Mouse (Mus musculus): ENCODE results near the gene Depdc1b. TPM values are rescaled to one million over a fixed set of nuclear protein-coding genes. Genes with fewer than 3 reads are reported as not detected.

Depdc1b gene
- polyA plus RNA-seq, 1 experiment from 2014 or later, result 15.2 TPM

DNA sequence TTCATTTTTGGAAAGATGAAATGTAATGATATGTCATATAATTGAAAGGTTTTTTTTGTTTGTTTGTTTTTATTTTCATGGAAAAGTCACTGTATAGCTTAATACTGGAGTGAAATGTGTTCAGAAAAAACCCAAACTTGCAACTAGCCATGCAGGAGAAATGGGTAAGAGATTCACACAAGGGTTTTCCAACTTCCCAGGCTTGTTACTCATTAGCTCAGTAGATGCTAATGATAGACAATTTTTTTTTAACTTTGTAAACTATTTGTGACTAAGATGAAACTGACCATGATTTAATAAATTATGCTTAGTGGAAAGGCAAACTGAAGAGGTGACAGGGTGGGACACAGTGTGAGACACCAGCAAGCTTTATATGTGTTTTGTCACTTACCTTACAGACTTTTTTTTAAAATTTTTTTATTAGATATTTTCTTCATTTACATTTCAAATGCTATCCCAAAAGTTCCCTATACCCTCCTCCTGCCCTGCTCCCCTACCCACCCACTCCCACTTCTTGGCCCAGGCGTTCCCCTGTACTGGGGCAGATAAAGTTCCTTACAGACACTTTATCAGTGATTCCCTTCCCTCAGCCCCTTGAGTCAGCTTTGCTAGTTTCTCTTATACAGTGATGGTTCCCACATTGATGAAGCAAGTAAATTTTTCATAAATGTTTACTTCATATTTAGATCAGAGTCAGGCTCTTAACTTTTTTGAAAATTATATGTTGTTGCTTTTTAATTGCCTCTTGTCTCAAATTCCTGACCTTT, 102.8 kb downstream of the Depdc1b start:
- Histone ChIP-seq H3K36me3 (no peaks in the 10 kb centered on the region), H3K27ac (no peak overlapping the region), H3K4me1 (no peaks in the 10 kb centered on the region), H3K27me3 (no peaks in the 10 kb centered on the region), H3K9me3 (no peaks in the 10 kb centered on the region), H3K4me3 (no peak overlapping the region), H3K4me2 (no peak overlapping the region), H3K9ac (no peak overlapping the region)
- 41% methylated on average over 1 of the region's 1 CpGs for WGBS
- no peak for ATAC-seq (ENCODE audit: borderline replicate concordance, extremely low read depth, low FRiP score, low TSS enrichment)

DNA sequence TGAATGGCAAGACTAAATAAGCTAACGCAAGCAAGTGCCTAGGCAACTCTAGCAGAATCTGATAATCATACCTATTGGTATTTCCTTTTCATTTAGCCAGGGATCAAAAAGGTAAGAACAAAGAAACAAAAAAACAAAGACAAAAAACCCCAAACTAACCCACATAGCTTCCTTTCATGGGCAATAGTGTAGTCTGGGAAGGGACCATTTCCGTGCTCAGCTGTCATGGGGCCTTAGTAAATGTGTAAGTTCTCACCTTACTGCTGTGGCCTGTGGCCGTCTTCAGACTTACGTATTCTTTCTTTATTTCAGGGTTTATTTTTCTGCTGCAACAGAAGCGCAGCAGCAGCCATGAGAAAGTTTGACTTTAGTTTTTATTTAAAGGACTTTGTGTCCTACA, 110.2 kb downstream of the Depdc1b start:
- Histone ChIP-seq H3K27me3 (no peaks in the 10 kb centered on the region), H3K27ac (no peak overlapping the region), H3K4me2 (no peak overlapping the region), H3K4me3 (no peak overlapping the region), H3K9ac (no peak overlapping the region), H3K9me3 (no peaks in the 10 kb centered on the region), H3K36me3 (no peaks in the 10 kb centered on the region), H3K4me1 (no peaks in the 10 kb centered on the region)
- no peak for ATAC-seq (ENCODE audit: borderline replicate concordance, extremely low read depth, low FRiP score, low TSS enrichment)
- 59% methylated on average over 5 of the region's 5 CpGs for WGBS

DNA sequence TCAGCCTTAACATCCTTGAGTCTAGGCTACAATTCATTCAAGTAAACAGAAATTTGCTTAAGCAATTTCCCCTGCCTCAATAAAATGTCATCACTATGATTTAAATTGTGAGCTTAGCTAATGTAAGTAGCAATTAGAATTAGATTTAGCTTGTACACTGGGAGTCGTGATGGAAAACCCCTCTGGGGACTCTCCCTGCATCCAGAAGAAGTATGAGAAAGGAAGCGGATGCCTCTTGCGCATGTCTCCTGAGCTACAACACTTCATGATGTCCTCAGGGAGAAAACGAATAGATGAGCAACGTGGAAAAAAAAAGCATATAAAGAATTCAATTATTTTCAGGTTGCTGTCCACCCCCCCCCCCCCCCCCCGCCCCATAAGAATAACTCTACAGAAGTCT, 112.7 kb downstream of the Depdc1b start:
- 79% methylated on average over 6 of the region's 6 CpGs for WGBS
- H3K27me3 ChIP-seq, result no peaks in the 10 kb centered on the region
- no peak overlapping the region for H3K27ac ChIP-seq
- H3K9me3 ChIP-seq, result no peaks in the 10 kb centered on the region
- no peaks in the 10 kb centered on the region for H3K4me1 ChIP-seq
- no peak overlapping the region for H3K9ac ChIP-seq
- H3K4me2 ChIP-seq, result no peak overlapping the region
- no peaks in the 10 kb centered on the region for H3K36me3 ChIP-seq
- H3K4me3 ChIP-seq, result no peak overlapping the region
- no peak for ATAC-seq (ENCODE audit: borderline replicate concordance, extremely low read depth, low FRiP score, low TSS enrichment)

DNA sequence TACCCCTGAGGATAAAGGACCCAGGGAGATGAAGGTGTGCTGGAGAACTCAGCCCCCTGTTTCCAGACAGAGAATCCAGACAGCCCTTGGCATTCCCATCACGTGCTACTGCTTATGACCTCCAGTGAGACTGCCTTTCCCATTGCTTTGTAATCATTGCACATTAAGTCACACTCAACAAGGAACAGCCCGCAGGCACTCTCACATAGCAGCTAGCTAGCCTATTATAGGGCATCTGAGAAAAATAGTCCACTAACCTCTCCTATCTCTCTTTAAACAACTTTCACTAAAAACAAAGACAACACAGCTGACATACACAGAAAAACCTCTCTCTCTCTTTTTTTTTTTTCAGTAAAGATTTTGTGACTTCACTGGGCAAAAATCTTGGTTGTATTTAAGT, 113.5 kb downstream of the Depdc1b start:
- no peak overlapping the region for H3K9ac ChIP-seq
- no peak overlapping the region for H3K27ac ChIP-seq
- no peaks in the 10 kb centered on the region for H3K27me3 ChIP-seq
- H3K4me2 ChIP-seq, result no peak overlapping the region
- no peaks in the 10 kb centered on the region for H3K4me1 ChIP-seq
- H3K9me3 ChIP-seq, result no peaks in the 10 kb centered on the region
- H3K36me3 ChIP-seq, result no peaks in the 10 kb centered on the region
- ATAC-seq (ENCODE audit: borderline replicate concordance, extremely low read depth, low FRiP score, low TSS enrichment), result no peak
- 59% methylated on average over 2 of the region's 2 CpGs for WGBS
- H3K4me3 ChIP-seq, result no peak overlapping the region

DNA sequence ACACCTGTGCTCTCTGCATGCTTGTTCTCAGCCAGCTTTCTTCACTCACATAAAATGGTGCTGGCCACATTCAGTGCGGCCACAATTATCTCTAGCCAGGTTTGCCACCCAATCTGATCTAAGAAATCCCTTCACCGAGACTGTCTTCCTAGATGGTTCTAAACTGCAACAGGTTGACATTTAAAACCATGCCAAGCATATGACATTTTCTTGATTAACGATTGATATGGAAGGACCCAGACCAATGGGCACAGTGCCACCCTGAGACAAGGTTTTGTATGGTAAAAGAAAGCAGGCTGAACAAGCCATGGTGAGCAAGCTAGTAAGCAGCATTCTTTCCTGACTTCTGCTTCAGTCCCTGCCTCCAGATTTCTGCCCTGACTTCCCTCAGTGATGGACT, 115.6 kb downstream of the Depdc1b start:
- Histone ChIP-seq H3K36me3 (no peaks in the 10 kb centered on the region), H3K4me1 (no peaks in the 10 kb centered on the region), H3K9me3 (no peaks in the 10 kb centered on the region), H3K4me2 (no peak overlapping the region), H3K27ac (no peak overlapping the region), H3K4me3 (no peak overlapping the region), H3K9ac (no peak overlapping the region), H3K27me3 (no peaks in the 10 kb centered on the region)
- no peak for ATAC-seq (ENCODE audit: borderline replicate concordance, extremely low read depth, low FRiP score, low TSS enrichment)
- 89% methylated on average over 3 of the region's 3 CpGs for WGBS

DNA sequence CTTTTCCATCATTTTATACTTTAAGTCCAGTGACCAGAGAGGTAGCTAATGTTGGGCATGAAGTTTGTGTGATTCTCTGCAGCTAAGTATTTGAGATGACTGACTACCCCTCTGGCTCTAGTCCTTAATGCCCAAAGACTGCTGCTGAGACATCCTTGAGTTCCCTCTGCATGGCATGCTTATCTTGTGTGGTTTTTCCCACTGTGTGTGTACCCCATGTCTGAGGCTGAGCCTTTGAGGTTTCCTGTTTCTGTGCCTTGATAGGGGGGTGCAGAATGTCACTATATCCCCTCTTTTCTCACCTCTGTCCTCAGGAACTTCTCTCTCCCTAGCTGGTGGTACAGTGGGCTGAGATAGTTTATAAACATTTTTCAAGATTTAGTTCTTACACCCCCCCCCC, 119.6 kb downstream of the Depdc1b start:
- no peak for ATAC-seq (ENCODE audit: borderline replicate concordance, extremely low read depth, low FRiP score, low TSS enrichment)
- no peak overlapping the region for H3K27ac ChIP-seq
- no peak overlapping the region for H3K4me3 ChIP-seq
- H3K27me3 ChIP-seq, result no peaks in the 10 kb centered on the region
- H3K9ac ChIP-seq, result no peak overlapping the region
- no peaks in the 10 kb centered on the region for H3K36me3 ChIP-seq
- no peaks in the 10 kb centered on the region for H3K4me1 ChIP-seq
- no peak overlapping the region for H3K4me2 ChIP-seq
- no peaks in the 10 kb centered on the region for H3K9me3 ChIP-seq

DNA sequence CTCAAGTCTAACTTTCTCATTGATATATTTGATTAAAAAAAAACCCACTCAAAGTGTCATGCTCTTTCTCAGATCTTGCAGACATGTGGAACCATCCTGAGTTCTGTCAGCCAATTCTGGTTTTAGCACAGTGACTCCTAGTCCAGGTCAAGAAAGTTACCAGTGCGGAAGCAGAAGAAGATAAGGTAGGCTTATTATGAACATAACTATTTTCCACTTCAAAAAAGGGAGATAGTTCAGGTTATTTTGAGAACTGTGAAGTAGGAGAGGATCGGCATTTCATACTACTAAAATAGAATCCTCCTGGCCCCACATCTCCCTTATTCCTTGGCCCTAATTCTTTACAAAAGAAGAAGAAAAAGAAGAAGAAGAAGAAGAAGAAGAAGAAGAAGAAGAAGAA, 121.3 kb downstream of the Depdc1b start:
- no peaks in the 10 kb centered on the region for H3K27me3 ChIP-seq

DNA sequence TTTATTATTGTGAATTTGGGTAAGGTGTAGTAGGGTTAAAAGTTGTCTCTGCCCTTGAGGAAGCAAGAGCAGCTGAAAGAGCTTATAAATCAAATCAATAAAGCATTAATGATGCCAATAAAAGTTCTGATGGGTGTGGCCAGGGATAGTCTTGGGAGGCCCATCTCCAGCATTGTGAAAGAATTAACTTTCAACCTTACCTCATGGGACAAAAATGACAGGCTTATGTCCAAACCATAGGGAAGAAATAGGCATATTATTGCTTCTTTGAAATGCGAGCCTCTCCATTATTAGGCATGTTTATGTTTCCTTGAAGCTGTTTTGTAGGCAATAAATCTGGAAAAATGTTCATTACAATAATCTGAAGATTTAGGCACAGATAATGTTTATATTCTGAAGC, 122.9 kb downstream of the Depdc1b start:
- H3K27ac ChIP-seq, result no peak overlapping the region
- no peaks in the 10 kb centered on the region for H3K9me3 ChIP-seq
- no peak overlapping the region for H3K4me2 ChIP-seq
- no peaks in the 10 kb centered on the region for H3K27me3 ChIP-seq
- no peaks in the 10 kb centered on the region for H3K36me3 ChIP-seq
- no peak overlapping the region for H3K4me3 ChIP-seq
- WGBS, result 71% methylated on average over 1 of the region's 1 CpGs
- no peak overlapping the region for H3K9ac ChIP-seq
- no peak for ATAC-seq (ENCODE audit: borderline replicate concordance, extremely low read depth, low FRiP score, low TSS enrichment)
- no peaks in the 10 kb centered on the region for H3K4me1 ChIP-seq

More for the DNA sequence above, 121.3 kb downstream of the Depdc1b start:
- WGBS, result 90% methylated on average over 2 of the region's 2 CpGs
- Histone ChIP-seq H3K4me3 (no peak overlapping the region), H3K36me3 (no peaks in the 10 kb centered on the region), H3K4me1 (no peaks in the 10 kb centered on the region), H3K9ac (no peak overlapping the region), H3K4me2 (no peak overlapping the region), H3K27ac (no peak overlapping the region), H3K9me3 (no peaks in the 10 kb centered on the region)
- ATAC-seq (ENCODE audit: borderline replicate concordance, extremely low read depth, low FRiP score, low TSS enrichment), result no peak

DNA sequence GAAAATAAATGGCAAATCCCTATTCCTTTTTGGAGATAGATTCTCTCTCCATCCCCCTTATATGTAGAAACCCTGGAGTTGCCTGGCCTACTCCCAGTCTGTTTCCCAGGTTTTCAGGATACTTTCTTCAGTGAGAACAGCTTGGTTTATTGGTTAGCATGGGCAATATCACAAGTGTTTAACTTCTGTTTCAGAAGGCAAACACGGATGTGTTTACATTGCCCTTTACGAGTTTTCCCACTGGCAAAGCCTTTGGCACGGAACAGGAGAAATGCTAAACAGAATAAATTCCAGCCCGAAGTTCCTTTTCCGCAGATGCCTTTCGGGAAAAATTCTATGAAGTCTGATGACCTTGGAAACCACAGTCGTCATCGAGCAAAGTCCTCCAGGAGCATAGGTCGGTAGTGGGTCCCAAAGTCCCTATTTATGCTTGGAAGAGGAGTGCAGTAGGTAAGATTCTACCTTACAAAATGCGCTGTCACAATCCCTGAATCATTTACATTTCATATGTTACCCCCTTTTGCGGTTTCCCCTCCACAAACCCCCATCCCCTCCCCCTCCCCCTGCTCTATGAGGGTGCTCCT, 132.3 kb downstream of the Depdc1b start:
- Histone ChIP-seq H3K4me1 (0 out of 2 replicates have a peak, but pooled peaks cover 8% of the 10 kb centered on the region), H3K27me3 (no peaks in the 10 kb centered on the region), H3K4me3 (no peak overlapping the region), H3K9ac (no peak overlapping the region), H3K4me2 (0 out of 2 replicates have a peak overlapping the region, but pooled peaks have one; percentile 4), H3K27ac (peak overlapping the region; percentile 31; the same call in 1 of the 2 replicates), H3K36me3 (no peaks in the 10 kb centered on the region), H3K9me3 (no peaks in the 10 kb centered on the region)
- 42% methylated on average over 11 of the region's 11 CpGs for WGBS
- peak; percentile 46; the same call in 1 of the 2 replicates for ATAC-seq (ENCODE audit: borderline replicate concordance, extremely low read depth, low FRiP score, low TSS enrichment)

DNA sequence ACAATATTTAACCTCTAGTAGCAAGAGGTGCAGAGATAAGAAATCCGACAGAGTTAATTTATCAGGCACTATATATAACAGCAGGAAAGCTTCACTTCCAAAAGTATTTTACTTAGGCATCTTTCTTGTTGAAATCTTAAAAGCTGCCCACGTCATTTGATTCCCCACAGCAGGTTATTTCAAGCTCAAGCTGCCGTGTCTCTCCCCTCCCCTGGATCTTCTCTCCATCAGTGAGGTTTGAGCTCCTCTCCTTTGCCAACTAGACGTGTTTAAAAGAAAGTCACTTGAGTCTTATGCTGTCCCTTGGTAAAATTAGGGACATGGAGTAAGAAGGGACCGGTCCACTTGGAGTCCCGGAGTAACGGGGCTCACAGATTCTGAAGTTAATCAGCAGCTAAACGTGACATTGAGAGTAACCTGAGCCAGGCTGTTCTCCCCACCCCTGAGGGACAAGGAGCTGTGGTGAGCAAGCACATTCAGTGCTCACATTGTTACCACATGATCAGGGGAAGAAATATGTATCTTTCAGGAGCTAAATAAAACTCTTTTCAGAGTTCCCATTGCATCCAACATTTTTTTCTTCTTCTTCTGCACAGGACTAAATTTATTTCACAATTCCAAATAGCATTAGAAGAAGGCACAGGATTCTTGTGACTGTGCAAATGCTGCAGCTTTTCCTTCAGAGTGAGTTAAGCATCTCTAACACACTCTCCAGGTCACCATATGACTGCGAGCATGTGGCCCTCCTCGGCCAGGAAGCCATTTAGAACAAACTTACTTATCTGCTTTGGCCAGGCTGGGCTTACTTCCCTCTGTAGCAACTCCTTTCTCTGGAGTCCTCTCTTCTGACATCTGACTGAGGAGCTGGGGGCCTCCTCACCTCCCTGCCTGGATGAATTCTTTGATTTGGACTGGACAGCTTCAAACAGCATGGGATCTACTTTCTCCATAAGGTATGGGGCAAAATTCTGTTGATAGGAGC, 133.3 kb downstream of the Depdc1b start, which contains the start of gene Pde4d:
Pde4d (plus strand) TSS at position 833 of the 982 bp plus-strand sequence.
- 11% methylated on average over 10 of the region's 10 CpGs for WGBS
- no peaks in the 10 kb centered on the region for H3K36me3 ChIP-seq
- ATAC-seq (ENCODE audit: borderline replicate concordance, extremely low read depth, low FRiP score, low TSS enrichment), result no peak
- H3K4me1 ChIP-seq, result 0 out of 2 replicates have a peak, but pooled peaks cover 8% of the 10 kb centered on the region
- no peaks in the 10 kb centered on the region for H3K9me3 ChIP-seq
- 0 out of 2 replicates have a peak within 1 kb of the TSS, but pooled peaks have one; percentile 4 for H3K4me2 ChIP-seq
- H3K9ac ChIP-seq, result no peak within 1 kb of the TSS
- H3K27me3 ChIP-seq, result no peaks in the 10 kb centered on the region
- no peak within 1 kb of the TSS for H3K4me3 ChIP-seq
- H3K27ac ChIP-seq, result no peak within 1 kb of the TSS

DNA sequence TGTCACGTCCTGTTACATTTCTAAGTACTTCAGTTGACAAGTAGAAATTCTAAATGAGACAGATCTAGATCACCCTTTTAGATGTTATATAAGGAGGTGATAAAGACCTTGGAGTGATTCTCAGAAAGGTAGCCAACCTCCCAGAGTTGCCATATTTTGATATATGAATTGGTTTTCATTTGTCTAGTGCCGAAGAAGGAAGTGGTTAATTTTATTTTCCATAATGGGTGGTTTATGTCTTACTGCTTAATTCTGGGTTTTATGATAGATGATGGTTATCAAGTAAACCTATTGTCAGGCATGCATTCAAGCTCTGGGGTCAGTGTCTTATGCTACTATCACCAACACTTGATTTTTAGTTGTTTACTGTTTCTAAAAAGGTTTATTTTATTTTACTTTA, 135.0 kb downstream of the Depdc1b start:
- ATAC-seq (ENCODE audit: borderline replicate concordance, extremely low read depth, low FRiP score, low TSS enrichment), result no peak
- H3K4me2 ChIP-seq, result no peak overlapping the region
- no peaks in the 10 kb centered on the region for H3K36me3 ChIP-seq
- 0 out of 2 replicates have a peak, but pooled peaks cover 8% of the 10 kb centered on the region for H3K4me1 ChIP-seq
- no peaks in the 10 kb centered on the region for H3K9me3 ChIP-seq
- no peaks in the 10 kb centered on the region for H3K27me3 ChIP-seq
- no peak overlapping the region for H3K27ac ChIP-seq
- no peak overlapping the region for H3K9ac ChIP-seq
- H3K4me3 ChIP-seq, result no peak overlapping the region
- 69% methylated on average over 2 of the region's 2 CpGs for whole genome bisulfite sequencing
